Mouse (Mus musculus): Measurements from ENCODE around the gene Acsf3.

DNA sequence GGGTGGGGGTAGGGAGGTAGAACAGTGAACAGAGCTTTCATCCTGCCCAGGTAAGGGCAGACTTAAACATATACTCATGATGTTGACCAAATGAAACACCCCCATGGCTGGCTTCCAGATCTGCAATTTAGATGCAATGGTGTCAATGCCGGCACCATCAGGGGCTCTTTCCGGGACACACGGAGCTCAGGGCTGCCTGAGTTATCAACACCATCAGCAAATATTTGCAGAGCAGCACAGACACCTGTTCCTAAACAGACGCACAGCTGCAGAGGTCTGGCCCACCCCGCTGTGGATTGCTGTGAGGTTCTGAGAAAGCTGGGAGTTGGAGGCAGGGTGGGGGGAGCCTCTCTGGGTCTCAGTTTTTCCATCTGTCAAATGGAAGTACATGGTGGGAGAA is 9.1 kb upstream of the Acsf3 start:
- no peak for TF ChIP-seq BHLHE40 (IDR thresholded peaks at IDR 0.05; ENCODE audit: borderline replicate concordance, low read depth, low read length)
- no peak for TF ChIP-seq CTCF (IDR thresholded peaks at IDR 0.05 in 2 of 3, conservative IDR thresholded peaks at IDR 0.05 in 1 of 3; ENCODE audit: control insufficient read depth in 1 of 3, insufficient read depth in 1 of 3, low read depth in 2 of 3, low read length in 3 of 3, poor library complexity in 1 of 3, severe bottlenecking in 1 of 3)
- TF ChIP-seq EP300 (IDR thresholded peaks at IDR 0.05; ENCODE audit: low read depth in 1 of 2, low read length in 2 of 2) = no peak
- TF ChIP-seq HCFC1 (IDR thresholded peaks at IDR 0.05; ENCODE audit: low read depth, low read length) = no peak
- no peak for TF ChIP-seq MAFK (IDR thresholded peaks at IDR 0.05; ENCODE audit: borderline replicate concordance, low read depth, low read length)
- no peak for TF ChIP-seq CHD1 (IDR thresholded peaks at IDR 0.05; ENCODE audit: low read depth, low read length)
- TF ChIP-seq E2F4 (IDR thresholded peaks at IDR 0.05; ENCODE audit: borderline replicate concordance, low read depth, low read length) = no peak
- no peak for TF ChIP-seq TAL1 (IDR thresholded peaks at IDR 0.05; ENCODE audit: low read length)
- TF ChIP-seq POLR2A (IDR thresholded peaks at IDR 0.05; ENCODE audit: control insufficient read depth in 1 of 2, insufficient read depth in 1 of 2, low read depth in 1 of 2, low read length in 2 of 2, poor library complexity in 1 of 2) = no peak
- TF ChIP-seq RAD21 (IDR thresholded peaks at IDR 0.05; ENCODE audit: low read depth, low read length) = no peak
- TF ChIP-seq ZMIZ1 (IDR thresholded peaks at IDR 0.05; ENCODE audit: low read depth, low read length) = no peak

Data from MEL (cell line).